Mouse (Mus musculus) heart, adult 2 months (tissue): ENCODE measurements around the gene Olfr1423.

ENCODE experiments used
- CTCF ChIP-seq: fragments of 200-600 bp; IDR thresholded peaks from 2 replicates; pipeline ENCODE4 v1.8.1; 2022; ENCODE audit warnings: antibody characterized with exemption, mild to moderate bottlenecking, moderate library complexity
- POLR2A ChIP-seq: fragments of 200-500 bp; IDR thresholded peaks from 2 replicates; pipeline ENCODE4 v1.6.1; 2011; ENCODE audit warnings: mild to moderate bottlenecking, low read depth, low read length, control low read depth; ENCODE audit not compliant: insufficient read depth

GRCm38 (mm10) chr19:12012615-12013014 lies 28.5 kb downstream of the Olfr1423 start:
- TF ChIP-seq POLR2A (no peak), CTCF (no peak; the same call in 1 of the 2 replicates)
